Mouse (Mus musculus): ENCODE data around the gene Dmxl2.

DNA sequence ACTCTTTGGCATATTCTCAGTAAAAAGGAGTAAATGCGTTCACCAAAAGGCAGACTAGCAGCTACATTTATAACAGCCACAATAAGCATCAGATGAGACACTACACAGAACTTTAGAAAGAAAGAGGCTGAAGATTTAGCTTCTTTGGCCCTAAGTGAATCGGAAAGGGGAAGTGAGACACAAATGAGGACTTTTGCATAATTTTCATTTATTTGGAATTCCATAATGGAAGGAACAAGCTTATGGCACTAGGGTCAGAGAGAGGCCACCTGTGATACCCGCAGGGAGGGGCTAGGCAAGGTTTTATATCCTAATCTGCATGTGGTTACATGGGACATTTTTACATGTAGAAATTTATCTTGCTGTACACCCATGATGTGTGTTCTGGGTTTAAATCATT lies 36.1 kb upstream of the Dmxl2 start:
- TF ChIP-seq CTCF (IDR thresholded peaks at IDR 0.05; ENCODE audit: control insufficient read depth, insufficient read depth, insufficient read length): no peak
- no peak for TF ChIP-seq MAX (IDR thresholded peaks at IDR 0.05)
- no peak for TF ChIP-seq MYOG (IDR thresholded peaks at IDR 0.05; ENCODE audit: control insufficient read depth, extremely low read depth, insufficient read length)
